Comparison of ENCODE assay signal across 8 mouse cellular contexts in genomic region chr8:46551615-46552440, GRCm38 (mm10). TPM values are rescaled to one million over a fixed set of nuclear protein-coding genes. Genes with fewer than 3 reads are reported as not detected.
DNase-seq lines count a peak whose midpoint lies in the region; ATAC-seq and TF ChIP-seq lines count a peak whose summit lies in the region.

Cenpu (plus strand) TSS chr8:46552028.

- peak; percentile 100 for DNase-seq in 3T3-L1 (ENCODE audit: low read depth, low spot score)
- peak; percentile 98 to 100 for DNase-seq in adrenal gland, postnatal 4 days (ENCODE audit: low spot score in 2 of 2)
- peak; percentile 100 for DNase-seq in embryonic facial prominence, embryonic 14.5 days (ENCODE audit: low spot score)
- DNase-seq in heart, adult 2 months, result peak; percentile 99 to 100
- DNase-seq in kidney, adult 8-10 months, result peak; percentile 100
- DNase-seq in spleen, postnatal 10 days (ENCODE audit: low spot score in 2 of 2), result peak; percentile 99 to 100

- peaks cover 7% of the 10 kb centered on the region; the same call in 1 of the 2 replicates for H3K36me3 ChIP-seq in embryonic facial prominence, embryonic 14.5 days (ENCODE audit: control insufficient read depth, insufficient read depth, low read length)
- no peaks in the 10 kb centered on the region for H3K36me3 ChIP-seq in heart, adult 2 months (ENCODE audit: control insufficient read depth, insufficient read depth, low read length)
- H3K36me3 ChIP-seq in limb, embryonic 13.5 days, result peaks cover 8% of the 10 kb centered on the region
- H3K36me3 ChIP-seq in midbrain, embryonic 16.5 days (ENCODE audit: control insufficient read depth, insufficient read depth, low read length), result no peaks in the 10 kb centered on the region

- peak; percentile 88; the same call in 1 of the 2 replicates for TF ChIP-seq EP300 in heart, adult 2 months (IDR thresholded peaks at IDR 0.05; ENCODE audit: insufficient read depth, low read depth, low read length)

- TF ChIP-seq POLR2A in heart, adult 2 months (IDR thresholded peaks at IDR 0.05; ENCODE audit: insufficient read depth, low read depth, low read length), result peak; percentile 92

- no peaks in the 10 kb centered on the region for H3K79me2 ChIP-seq in heart, adult 2 months (replicated peaks; ENCODE audit: control insufficient read depth, insufficient read depth, low read length)

- no peak for TF ChIP-seq CTCF in heart, adult 2 months (IDR thresholded peaks at IDR 0.05)

- peak within 1 kb of the TSS; percentile 66 for H3K4me3 ChIP-seq in embryonic facial prominence, embryonic 14.5 days (ENCODE audit: low read depth, low read length)
- H3K4me3 ChIP-seq in heart, adult 2 months, result peak within 1 kb of the TSS; percentile 57
- H3K4me3 ChIP-seq in limb, embryonic 13.5 days, result peak within 1 kb of the TSS; percentile 65
- H3K4me3 ChIP-seq in midbrain, embryonic 16.5 days (ENCODE audit: low read depth, low read length), result peak within 1 kb of the TSS; percentile 76

- peak within 1 kb of the TSS; percentile 76 for H3K27ac ChIP-seq in embryonic facial prominence, embryonic 14.5 days (replicated peaks; ENCODE audit: low read depth, low read length)
- H3K27ac ChIP-seq in heart, adult 2 months, result peak within 1 kb of the TSS; percentile 88
- peak within 1 kb of the TSS; percentile 56; the same call in 1 of the 2 replicates for H3K27ac ChIP-seq in limb, embryonic 13.5 days
- peak within 1 kb of the TSS; percentile 82 for H3K27ac ChIP-seq in midbrain, embryonic 16.5 days (ENCODE audit: low read length)

- peaks cover 8% of the 10 kb centered on the region for H3K4me1 ChIP-seq in embryonic facial prominence, embryonic 14.5 days (ENCODE audit: control insufficient read depth, insufficient read depth, low read length)
- H3K4me1 ChIP-seq in heart, adult 2 months (ENCODE audit: control insufficient read depth, insufficient read depth, low read length), result peaks cover 1% of the 10 kb centered on the region; the same call in 1 of the 2 replicates
- H3K4me1 ChIP-seq in limb, embryonic 13.5 days, result peaks cover 13% of the 10 kb centered on the region
- peaks cover 10% of the 10 kb centered on the region for H3K4me1 ChIP-seq in midbrain, embryonic 16.5 days (ENCODE audit: control insufficient read depth, insufficient read depth, low read length)

- intact Hi-C loops in heart, adult 2 months (cut with DNase I), result loop anchor here (2.0 to 10.0 kb wide), 2 partner anchors 67 to 393 kb away; no protein-coding TSS in a partner anchor

- ATAC-seq in embryonic facial prominence, embryonic 14.5 days (ENCODE audit: low read depth), result peak; percentile 98
- peak; percentile 98 for ATAC-seq in limb, embryonic 13.5 days (ENCODE audit: low FRiP score, low read depth)
- peak; percentile 99 for ATAC-seq in midbrain, embryonic 16.5 days

- under 1% methylated on average over 49 of the region's 50 CpGs for WGBS in embryonic facial prominence, embryonic 14.5 days
- WGBS in heart, adult 2 months, result under 1% methylated on average over 50 of the region's 50 CpGs
- WGBS in limb, embryonic 13.5 days, result under 1% methylated on average over 50 of the region's 50 CpGs
- WGBS in midbrain, embryonic 16.5 days, result under 1% methylated on average over 50 of the region's 50 CpGs

- peak within 1 kb of the TSS; percentile 69 for H3K9ac ChIP-seq in embryonic facial prominence, embryonic 14.5 days (ENCODE audit: low read depth, low read length)
- H3K9ac ChIP-seq in heart, adult 2 months (ENCODE audit: low read depth, low read length), result peak within 1 kb of the TSS; percentile 39
- H3K9ac ChIP-seq in limb, embryonic 13.5 days, result peak within 1 kb of the TSS; percentile 62
- peak within 1 kb of the TSS; percentile 68 for H3K9ac ChIP-seq in midbrain, embryonic 16.5 days (ENCODE audit: low read depth, low read length)

- peak within 1 kb of the TSS; percentile 62 for H3K4me2 ChIP-seq in embryonic facial prominence, embryonic 14.5 days (ENCODE audit: low read depth, low read length)
- peak within 1 kb of the TSS; percentile 72 for H3K4me2 ChIP-seq in limb, embryonic 13.5 days (replicated peaks)
- peak within 1 kb of the TSS; percentile 91 for H3K4me2 ChIP-seq in midbrain, embryonic 16.5 days (ENCODE audit: low read length)

- no peaks in the 10 kb centered on the region for H3K27me3 ChIP-seq in embryonic facial prominence, embryonic 14.5 days (replicated peaks; ENCODE audit: control insufficient read depth, insufficient read depth, low read length)
- H3K27me3 ChIP-seq in heart, adult 2 months (ENCODE audit: control insufficient read depth, insufficient read depth, low read length), result no peaks in the 10 kb centered on the region
- no peaks in the 10 kb centered on the region for H3K27me3 ChIP-seq in limb, embryonic 13.5 days
- H3K27me3 ChIP-seq in midbrain, embryonic 16.5 days (ENCODE audit: control insufficient read depth, insufficient read depth, low read depth, low read length), result no peaks in the 10 kb centered on the region

- no peaks in the 10 kb centered on the region for H3K9me3 ChIP-seq in embryonic facial prominence, embryonic 14.5 days (ENCODE audit: control insufficient read depth, low read length)
- H3K9me3 ChIP-seq in limb, embryonic 13.5 days, result no peaks in the 10 kb centered on the region
- H3K9me3 ChIP-seq in midbrain, embryonic 16.5 days (replicated peaks; ENCODE audit: control insufficient read depth, low read length, poor library complexity, severe bottlenecking), result no peaks in the 10 kb centered on the region

RNA-seq across cellular contexts. Expression of gene Cenpu, which starts in this region (rescaled TPM):
- total RNA-seq in adrenal gland, postnatal 4 days (2021), result 10 to 100 TPM in 1 of 2 experiments, 1 to 10 TPM in 1; 9.4 to 10.8 TPM
- 12.4 and 16.8 TPM in 2 replicates for polyA plus RNA-seq in embryonic facial prominence, embryonic 14.5 days (2014; fragmentation: Nextera tagmentation; extraction: Ambion mirVana)
- total RNA-seq in heart, adult 2 months (2021), result under 1 TPM; 0.30 to 0.73 TPM
- polyA plus RNA-seq in heart, adult 2 months (2012; rRNA removed), result 0.21 and 0.50 TPM in 2 replicates
- 16.8 and 17.3 TPM in 2 replicates for polyA plus RNA-seq in limb, embryonic 13.5 days (2015; fragmentation: Nextera tagmentation; extraction: Ambion mirVana)
- 5.7 and 6.3 TPM in 2 replicates for polyA plus RNA-seq in midbrain, embryonic 16.5 days (2015; fragmentation: Nextera tagmentation; extraction: Ambion mirVana)

Comparison
In these comparisons a context has a peak if more than half of its experiments do, and no peak if none do; other contexts are left out.
1. Peak in every context shown above with its lines: DNase-seq, ATAC-seq, H3K4me3 ChIP-seq and H3K27ac ChIP-seq.
2. RNA of gene Cenpu (total RNA-seq): 9.4 to 10.8 TPM in adrenal gland, postnatal 4 days; 0.30 to 0.73 TPM in heart, adult 2 months; every median in the first group is over 4 times any median in the second.
3. Peak in DNase-seq, H3K4me3 ChIP-seq, H3K27ac ChIP-seq and H3K9ac ChIP-seq in heart, adult 2 months; RNA of the gene not detected or under 1 TPM.